Comparison of ENCODE assay signal across 22 mouse cellular contexts in the genomic region with DNA sequence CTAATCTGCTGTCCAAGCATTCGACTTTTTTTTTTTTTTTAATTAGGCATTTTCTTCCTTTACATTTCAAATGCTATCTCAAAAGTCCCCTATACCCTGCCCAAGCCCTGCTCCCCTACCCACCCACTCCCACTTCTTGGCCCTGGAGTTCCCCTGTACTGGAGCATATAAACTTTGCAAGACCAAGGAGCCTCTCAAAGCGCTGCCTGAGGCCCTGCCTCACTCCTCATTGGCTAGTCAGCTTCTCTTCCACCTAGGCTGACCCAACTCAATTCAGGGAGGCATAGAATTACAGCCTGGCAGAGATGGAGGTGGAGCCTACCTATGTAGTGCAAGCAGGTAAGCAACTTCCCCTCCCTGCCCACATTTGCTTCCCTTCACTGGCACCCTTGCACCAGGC.
DNase-seq lines count a peak whose midpoint lies in the region; ATAC-seq lines count a peak whose summit lies in the region.
"Had no signal": no experiment of that assay in that cellular context is flagged by ENCODE, and none has a peak within 500 bp of the region (broad histone marks: within the 10 kb centered on the region; RNA-seq: fewer than 3 reads in every experiment).

No protein-coding gene starts in this region.

- no peaks in the 10 kb centered on the region for H3K27me3 ChIP-seq in kidney, embryonic 15.5 days
- H3K27me3 ChIP-seq in limb, embryonic 12.5 days: no peaks in the 10 kb centered on the region
- H3K27me3 ChIP-seq in limb, embryonic 10.5 days (ENCODE audit: low read depth, poor library complexity, severe bottlenecking): no peaks in the 10 kb centered on the region
- no peaks in the 10 kb centered on the region for H3K27me3 ChIP-seq in forebrain, embryonic 16.5 days (replicated peaks; ENCODE audit: control insufficient read depth, insufficient read depth, low read length)
- H3K27me3 ChIP-seq: embryonic facial prominence, embryonic 13.5 days; embryonic facial prominence, embryonic 15.5 days; forebrain, embryonic 12.5 days had no signal

- H3K4me2 ChIP-seq in kidney, embryonic 15.5 days: no peak overlapping the region
- H3K4me2 ChIP-seq in limb, embryonic 12.5 days: no peak overlapping the region
- H3K4me2 ChIP-seq in forebrain, embryonic 16.5 days (ENCODE audit: low read length): no peak overlapping the region
- H3K4me2 ChIP-seq: embryonic facial prominence, embryonic 13.5 days; embryonic facial prominence, embryonic 15.5 days; forebrain, embryonic 12.5 days had no signal

- H3K4me1 ChIP-seq in kidney, embryonic 15.5 days: no peaks in the 10 kb centered on the region
- H3K4me1 ChIP-seq in limb, embryonic 12.5 days (replicated peaks): peaks cover 6% of the 10 kb centered on the region; the same call in 1 of the 2 replicates
- H3K4me1 ChIP-seq in limb, embryonic 10.5 days: peaks cover 6% of the 10 kb centered on the region; the same call in 1 of the 2 replicates
- H3K4me1 ChIP-seq in forebrain, embryonic 16.5 days (replicated peaks; ENCODE audit: control insufficient read depth, insufficient read depth, low read length): no peaks in the 10 kb centered on the region
- H3K4me1 ChIP-seq: embryonic facial prominence, embryonic 13.5 days; forebrain, embryonic 10.5 days; forebrain, embryonic 12.5 days had no signal

- H3K9me3 ChIP-seq in kidney, embryonic 15.5 days (replicated peaks): no peaks in the 10 kb centered on the region
- no peaks in the 10 kb centered on the region for H3K9me3 ChIP-seq in limb, embryonic 12.5 days
- no peaks in the 10 kb centered on the region for H3K9me3 ChIP-seq in limb, embryonic 10.5 days (replicated peaks)
- H3K9me3 ChIP-seq in forebrain, embryonic 16.5 days (ENCODE audit: control insufficient read depth, low read length): no peaks in the 10 kb centered on the region
- H3K9me3 ChIP-seq: embryonic facial prominence, embryonic 13.5 days; embryonic facial prominence, embryonic 15.5 days; forebrain, embryonic 10.5 days; forebrain, embryonic 12.5 days had no signal

- no peak for DNase-seq in kidney, adult 11 months
- DNase-seq in limb, embryonic 10.5 days (ENCODE audit: low spot score): no peak
- DNase-seq: adrenal gland, adult 2 months; adrenal gland, postnatal 10 days; adrenal gland, postnatal 25 days; cerebellum, adult 11 months; cerebellum, adult 18-20 months; cerebellum, adult 8-10 months; cerebellum, adult 9-11 months; cerebellum, postnatal 14 days; cerebellum, postnatal 36 days; embryo, embryonic 11 days; forebrain, postnatal 0 days had no signal

- ATAC-seq in kidney, embryonic 15.5 days (replicated peaks; ENCODE audit: low FRiP score): 0 out of 2 replicates have a peak, but pooled peaks have one; percentile 15
- ATAC-seq in limb, embryonic 12.5 days (ENCODE audit: insufficient number of reproducible peaks, insufficient read depth, low FRiP score, low TSS enrichment, low read depth): peak; percentile 56; the same call in 1 of the 2 replicates
- ATAC-seq in forebrain, embryonic 16.5 days: no peak
- ATAC-seq: forebrain, embryonic 14.5 days; forebrain, postnatal 0 days had no signal

- 61% methylated on average over 2 of the region's 2 CpGs for WGBS in kidney, embryonic 15.5 days
- 59% methylated on average over 2 of the region's 2 CpGs for WGBS in limb, embryonic 12.5 days
- 49% methylated on average over 2 of the region's 2 CpGs for WGBS in limb, embryonic 10.5 days
- WGBS in forebrain, embryonic 16.5 days: 63% methylated on average over 2 of the region's 2 CpGs

- H3K9ac ChIP-seq in kidney, embryonic 15.5 days: no peak overlapping the region
- no peak overlapping the region for H3K9ac ChIP-seq in limb, embryonic 12.5 days (replicated peaks)
- H3K9ac ChIP-seq in forebrain, embryonic 16.5 days (replicated peaks; ENCODE audit: low read depth, low read length): no peak overlapping the region
- H3K9ac ChIP-seq: embryonic facial prominence, embryonic 13.5 days; embryonic facial prominence, embryonic 15.5 days; forebrain, embryonic 12.5 days; forebrain, postnatal 0 days had no signal

- no peak overlapping the region for H3K4me3 ChIP-seq in kidney, embryonic 15.5 days (replicated peaks)
- H3K4me3 ChIP-seq in limb, embryonic 12.5 days (replicated peaks): no peak overlapping the region
- no peak overlapping the region for H3K4me3 ChIP-seq in limb, embryonic 10.5 days
- H3K4me3 ChIP-seq in forebrain, embryonic 16.5 days (replicated peaks; ENCODE audit: low read length): no peak overlapping the region
- H3K4me3 ChIP-seq: embryonic facial prominence, embryonic 13.5 days; embryonic facial prominence, embryonic 15.5 days; erythroblast, embryonic 14.5 days; forebrain, embryonic 10.5 days; forebrain, embryonic 12.5 days had no signal

- no peaks in the 10 kb centered on the region for H3K36me3 ChIP-seq in kidney, embryonic 15.5 days
- H3K36me3 ChIP-seq in limb, embryonic 12.5 days: no peaks in the 10 kb centered on the region
- H3K36me3 ChIP-seq in limb, embryonic 10.5 days: no peaks in the 10 kb centered on the region
- H3K36me3 ChIP-seq in forebrain, embryonic 16.5 days (ENCODE audit: control insufficient read depth, insufficient read depth): no peaks in the 10 kb centered on the region
- H3K36me3 ChIP-seq: embryonic facial prominence, embryonic 13.5 days; embryonic facial prominence, embryonic 15.5 days; forebrain, embryonic 10.5 days; forebrain, embryonic 12.5 days had no signal

- no peak overlapping the region for H3K27ac ChIP-seq in kidney, embryonic 15.5 days
- no peak overlapping the region for H3K27ac ChIP-seq in limb, embryonic 12.5 days
- no peak overlapping the region for H3K27ac ChIP-seq in limb, embryonic 10.5 days
- H3K27ac ChIP-seq in forebrain, embryonic 16.5 days (ENCODE audit: low read length): no peak overlapping the region
- H3K27ac ChIP-seq: embryonic facial prominence, embryonic 13.5 days; embryonic facial prominence, embryonic 15.5 days; forebrain, embryonic 10.5 days; forebrain, embryonic 12.5 days had no signal
